Mouse (Mus musculus) hindbrain, embryonic 14.5 days (tissue): ENCODE data around the gene Hmgb4. TPM values are rescaled to one million over a fixed set of nuclear protein-coding genes. Genes with fewer than 3 reads are reported as not detected.

ENCODE experiments used
- ATAC-seq: fragments of 200-750 bp; cut with Nextera tagmentation; 2 replicates; pipeline ENCODE4 v1.8.0; 2017; ENCODE audit warnings: moderate number of reproducible peaks, mild to moderate bottlenecking, moderate TSS enrichment, moderate library complexity; ENCODE audit not compliant: low FRiP score
- DNase-seq: peaks from one replicate; pipeline ENCODE4 v3.0.0-alpha.2; 2015; ENCODE audit warnings: low spot score
- H3K27ac ChIP-seq: fragments of 300-500 bp; sonication (generic); 2 replicates; pipeline ENCODE4 v1.5.1; 2014; ENCODE audit warnings: mild to moderate bottlenecking, moderate library complexity
- H3K27me3 ChIP-seq: fragments of 300-500 bp; sonication (generic); 2 replicates; pipeline ENCODE4 v1.6.1; 2014; ENCODE audit warnings: mild to moderate bottlenecking, low read length, mixed read lengths; ENCODE audit not compliant: control insufficient read depth, insufficient read depth
- H3K36me3 ChIP-seq: fragments of 300-500 bp; sonication (generic); replicated peaks from 2 replicates; pipeline ENCODE4 v1.6.1; 2014; ENCODE audit not compliant: control insufficient read depth, insufficient read depth
- H3K4me1 ChIP-seq: fragments of 300-500 bp; sonication (generic); replicated peaks from 2 replicates; pipeline ENCODE4 v1.6.1; 2014; ENCODE audit warnings: antibody characterized with exemption, low read length, mixed read lengths; ENCODE audit not compliant: control insufficient read depth, insufficient read depth
- H3K4me2 ChIP-seq: fragments of 300-500 bp; sonication (generic); replicated peaks from 2 replicates; pipeline ENCODE4 v1.6.1; 2014; ENCODE audit warnings: mild to moderate bottlenecking, moderate library complexity
- H3K4me3 ChIP-seq: fragments of 300-500 bp; sonication (generic); replicated peaks from 2 replicates; pipeline ENCODE4 v1.5.1; 2014; ENCODE audit warnings: mild to moderate bottlenecking, low read length
- H3K9ac ChIP-seq: fragments of 300-500 bp; sonication (generic); 2 replicates; pipeline ENCODE4 v1.6.1; 2014
- H3K9me3 ChIP-seq: fragments of 300-500 bp; sonication (generic); 2 replicates; pipeline ENCODE4 v1.6.1; 2016; ENCODE audit warnings: low read length; ENCODE audit not compliant: control insufficient read depth
- WGBS: fragments of 180-500 bp; shearing (Covaris S2); extraction: QIAGEN DNeasy Blood & Tissue Kit; methylation state at CpG from one replicate; pipeline ENCODE4 v1.1.7; 2014; 5-methylcytosine and 5-hydroxymethylcytosine counted together
- polyA plus RNA-seq: library from polyadenylated mRNA; unstranded; fragments of >200 nt; fragmentation: Nextera tagmentation; extraction: Ambion mirVana; gene quantifications from 2 replicates; pipeline ENCODE4 v1.2.1, GENCODE M21; 2014

Gene Hmgb4
- polyA plus RNA-seq, result not detected in 2 replicates

GRCm38 (mm10) chr4:128260907-128261560, at the start of gene Hmgb4:
Hmgb4 (minus strand) TSS chr4:128260957.
- DNase-seq, result no peak
- H3K27me3 ChIP-seq, result no peaks in the 10 kb centered on the region
- no peak within 1 kb of the TSS for H3K4me2 ChIP-seq
- no peaks in the 10 kb centered on the region for H3K9me3 ChIP-seq
- H3K9ac ChIP-seq, result no peak within 1 kb of the TSS
- H3K4me3 ChIP-seq, result no peak within 1 kb of the TSS
- ATAC-seq, result no peak
- no peak within 1 kb of the TSS for H3K27ac ChIP-seq
- H3K36me3 ChIP-seq, result no peaks in the 10 kb centered on the region
- 69% methylated on average over 8 of the region's 8 CpGs for WGBS
- H3K4me1 ChIP-seq, result no peaks in the 10 kb centered on the region

GRCm38 (mm10) chr4:128306011-128306410, 45.3 kb upstream of the Hmgb4 start:
- Histone ChIP-seq H3K27ac (no peak overlapping the region), H3K4me1 (no peaks in the 10 kb centered on the region), H3K36me3 (no peaks in the 10 kb centered on the region; the same call in 1 of the 2 replicates), H3K4me2 (no peak overlapping the region), H3K9me3 (no peaks in the 10 kb centered on the region), H3K27me3 (no peaks in the 10 kb centered on the region), H3K9ac (no peak overlapping the region), H3K4me3 (no peak overlapping the region)
- no peak for DNase-seq
- WGBS, result 96% methylated on average over 8 of the region's 8 CpGs
- no peak for ATAC-seq

- Histone ChIP-seq H3K4me2 (no peak overlapping the region), H3K9me3 (no peaks in the 10 kb centered on the region), H3K27me3 (no peaks in the 10 kb centered on the region), H3K9ac (no peak overlapping the region), H3K27ac (no peak overlapping the region), H3K4me3 (no peak overlapping the region), H3K4me1 (no peaks in the 10 kb centered on the region), H3K36me3 (no peaks in the 10 kb centered on the region; the same call in 1 of the 2 replicates)
- 81% methylated on average over 8 of the region's 8 CpGs for WGBS
- DNase-seq (no peak), ATAC-seq (no peak)
Observed at GRCm38 (mm10) chr4:128304049-128304448, 43.3 kb upstream of the Hmgb4 start.

- Histone ChIP-seq H3K27me3 (no peaks in the 10 kb centered on the region), H3K4me3 (no peak overlapping the region), H3K4me1 (peaks cover 5% of the 10 kb centered on the region), H3K4me2 (no peak overlapping the region), H3K36me3 (no peaks in the 10 kb centered on the region), H3K9ac (no peak overlapping the region), H3K27ac (peak overlapping the region; percentile 4; the same call in 1 of the 2 replicates), H3K9me3 (no peaks in the 10 kb centered on the region)
- DNase-seq (peak; percentile 30), ATAC-seq (peak; percentile 53; the same call in 1 of the 2 replicates)
- WGBS, result 51% methylated on average over 7 of the region's 7 CpGs
Observed at GRCm38 (mm10) chr4:128288095-128288494, 27.3 kb upstream of the Hmgb4 start.

- H3K36me3 ChIP-seq, result no peaks in the 10 kb centered on the region
- H3K27me3 ChIP-seq, result no peaks in the 10 kb centered on the region
- 83% methylated on average over 1 of the region's 1 CpGs for WGBS
- ATAC-seq (no peak), DNase-seq (no peak)
- no peak overlapping the region for H3K9ac ChIP-seq
- no peak overlapping the region for H3K4me3 ChIP-seq
- peaks cover 5% of the 10 kb centered on the region for H3K4me1 ChIP-seq
- no peak overlapping the region for H3K27ac ChIP-seq
- H3K9me3 ChIP-seq, result no peaks in the 10 kb centered on the region
- no peak overlapping the region for H3K4me2 ChIP-seq
Observed at GRCm38 (mm10) chr4:128285009-128285408, 24.3 kb upstream of the Hmgb4 start.

GRCm38 (mm10) chr4:128275586-128275985, 14.8 kb upstream of the Hmgb4 start:
- WGBS, result 67% methylated on average over 6 of the region's 6 CpGs
- ATAC-seq, result no peak
- no peak overlapping the region for H3K27ac ChIP-seq

GRCm38 (mm10) chr4:128275116-128275515, 14.4 kb upstream of the Hmgb4 start:
- WGBS, result 76% methylated on average over 5 of the region's 5 CpGs

More at GRCm38 (mm10) chr4:128275586-128275985, 14.8 kb upstream of the Hmgb4 start:
- Histone ChIP-seq H3K9ac (no peak overlapping the region), H3K4me1 (peaks cover 20% of the 10 kb centered on the region; the same call in 1 of the 2 replicates), H3K4me2 (no peak overlapping the region), H3K27me3 (no peaks in the 10 kb centered on the region), H3K36me3 (no peaks in the 10 kb centered on the region), H3K4me3 (no peak overlapping the region), H3K9me3 (no peaks in the 10 kb centered on the region)
- DNase-seq, result no peak

GRCm38 (mm10) chr4:128273146-128273545, 12.4 kb upstream of the Hmgb4 start:
- DNase-seq, result no peak

More at GRCm38 (mm10) chr4:128275116-128275515, 14.4 kb upstream of the Hmgb4 start:
- no peak overlapping the region for H3K4me3 ChIP-seq
- H3K27ac ChIP-seq, result no peak overlapping the region
- H3K27me3 ChIP-seq, result no peaks in the 10 kb centered on the region
- no peak overlapping the region for H3K9ac ChIP-seq
- no peak for ATAC-seq
- H3K4me2 ChIP-seq, result no peak overlapping the region
- no peaks in the 10 kb centered on the region for H3K9me3 ChIP-seq
- no peaks in the 10 kb centered on the region for H3K36me3 ChIP-seq
- DNase-seq, result no peak
- peaks cover 20% of the 10 kb centered on the region; the same call in 1 of the 2 replicates for H3K4me1 ChIP-seq

GRCm38 (mm10) chr4:128272501-128272900, 11.7 kb upstream of the Hmgb4 start:
- peak overlapping the region; percentile 36; the same call in 1 of the 2 replicates for H3K27ac ChIP-seq
- H3K36me3 ChIP-seq, result no peaks in the 10 kb centered on the region
- WGBS, result 49% methylated on average over 6 of the region's 6 CpGs
- no peak for DNase-seq
- H3K4me2 ChIP-seq, result no peak overlapping the region
- no peaks in the 10 kb centered on the region for H3K9me3 ChIP-seq
- H3K4me1 ChIP-seq, result peaks cover 20% of the 10 kb centered on the region; the same call in 1 of the 2 replicates
- H3K4me3 ChIP-seq, result no peak overlapping the region
- no peak for ATAC-seq
- H3K9ac ChIP-seq, result no peak overlapping the region
- H3K27me3 ChIP-seq, result no peaks in the 10 kb centered on the region

More at GRCm38 (mm10) chr4:128273146-128273545, 12.4 kb upstream of the Hmgb4 start:
- ATAC-seq, result peak; percentile 18; the same call in 1 of the 2 replicates
- peaks cover 20% of the 10 kb centered on the region; the same call in 1 of the 2 replicates for H3K4me1 ChIP-seq
- H3K4me3 ChIP-seq, result no peak overlapping the region
- no peaks in the 10 kb centered on the region for H3K36me3 ChIP-seq
- no peaks in the 10 kb centered on the region for H3K27me3 ChIP-seq
- no peak overlapping the region for H3K4me2 ChIP-seq
- H3K9me3 ChIP-seq, result no peaks in the 10 kb centered on the region
- H3K9ac ChIP-seq, result no peak overlapping the region
- 63% methylated on average over 11 of the region's 11 CpGs for WGBS
- peak overlapping the region; percentile 36; the same call in 1 of the 2 replicates for H3K27ac ChIP-seq
